Mouse (Mus musculus) CD4-positive, CD25-positive, alpha-beta regulatory T cell (primary cell): ENCODE data around the gene Tmem176a. TPM values are rescaled to one million over a fixed set of nuclear protein-coding genes. Genes with fewer than 3 reads are reported as not detected.

Source experiments
- polyA plus RNA-seq: library from polyadenylated mRNA; unstranded; fragments of 100-300 nt; shearing (Covaris generic); gene quantifications from one replicate; pipeline ENCODE4 v1.2.1, GENCODE M21; 2017

Tmem176a gene
- 5.5 TPM for polyA plus RNA-seq

DNA sequence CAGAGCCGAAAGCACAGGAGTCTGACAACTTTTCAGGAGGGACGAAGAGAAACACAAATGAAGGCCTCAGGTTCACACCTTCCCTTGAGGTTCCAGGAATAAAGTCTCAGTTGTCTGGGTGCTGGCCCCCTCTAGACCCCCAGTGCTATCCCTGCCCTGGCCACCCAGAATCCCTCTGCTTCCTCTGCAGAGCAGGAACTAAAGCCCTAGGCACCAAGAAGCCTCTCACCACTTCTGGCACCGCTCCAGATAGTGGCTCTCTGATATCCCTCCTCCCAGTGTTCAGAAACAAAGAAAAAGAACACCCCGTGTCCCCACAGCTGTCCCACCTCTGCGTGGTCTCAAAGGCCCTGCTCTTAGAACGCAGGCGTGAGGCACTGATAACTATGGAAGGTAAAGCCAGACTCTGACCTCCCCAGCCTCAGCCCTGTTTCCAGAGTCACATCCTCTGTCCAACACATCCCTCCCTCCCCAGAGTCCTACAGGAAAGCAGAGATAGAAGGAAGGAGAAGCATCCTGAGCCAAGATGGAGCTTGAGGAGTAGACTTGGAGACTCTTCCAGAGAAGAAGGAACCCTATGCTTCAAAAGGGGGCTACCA is at the start of gene Tmem176a:
Tmem176a (plus strand) TSS at position 549 of the 599 bp plus-strand sequence.

DNA sequence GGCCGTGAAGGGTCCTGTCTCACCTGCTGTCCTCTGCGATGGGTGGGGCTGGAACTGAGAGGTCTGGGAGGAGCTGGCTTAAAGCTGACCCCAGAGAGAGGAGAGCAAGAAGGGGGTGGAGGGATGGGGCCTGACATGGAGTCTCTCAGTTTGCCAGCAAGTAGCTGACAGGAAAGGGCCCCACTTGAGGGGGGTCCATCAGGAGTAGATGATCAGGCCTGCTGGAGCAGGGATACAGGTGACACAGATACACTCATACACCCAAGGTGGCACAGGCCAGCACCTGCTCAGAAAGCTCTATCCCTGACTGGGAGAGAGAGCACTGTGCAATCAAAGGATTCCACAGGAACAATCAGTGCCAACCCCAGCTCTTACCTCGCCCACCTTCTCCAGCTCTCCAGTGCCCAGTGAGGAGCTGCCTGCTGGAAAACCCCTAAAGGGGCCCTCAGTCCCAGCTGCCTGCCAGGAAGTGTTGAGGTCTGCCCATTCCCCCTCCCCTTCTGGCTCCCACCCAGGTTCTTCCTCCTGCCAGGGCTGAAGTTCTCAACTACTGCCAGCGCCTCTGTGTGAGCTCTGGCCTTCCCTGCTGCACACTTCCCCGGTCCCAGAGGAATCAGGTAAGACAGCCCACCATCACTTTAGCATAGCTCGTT is 380 bp downstream of the Tmem176a start, which contains the start of gene Tmem176b:
Tmem176b (minus strand) TSS at position 524 of the 653 bp plus-strand sequence.

DNA sequence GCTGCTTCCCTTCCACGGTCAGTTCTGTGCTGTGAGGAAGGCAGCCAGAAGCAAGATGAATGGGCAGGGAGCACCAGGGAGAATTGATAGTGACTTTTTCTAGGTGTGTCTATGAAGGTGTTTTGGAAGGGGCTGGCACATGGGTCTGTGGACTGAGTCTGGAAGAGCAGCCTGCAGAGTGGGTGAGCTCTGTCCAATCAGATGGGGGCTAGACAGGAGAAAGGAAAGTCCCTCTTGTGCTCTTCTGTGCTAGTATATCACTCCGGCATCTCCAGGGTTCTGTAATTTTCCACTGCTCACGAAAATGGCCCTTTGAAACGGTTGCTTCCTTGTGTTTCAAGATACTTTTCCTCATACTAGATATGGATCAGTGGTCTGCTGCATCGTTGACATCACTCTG is 31.9 kb downstream of the Tmem176a start, which contains the start of gene Aoc1:
Aoc1 (plus strand) TSS at position 301 of the 400 bp plus-strand sequence.

Other genes starting within 250 kb of the Tmem176a start
- 2.7 TPM for gene Repin1, start 247.0 kb upstream of the Tmem176a start, polyA plus RNA-seq
- gene Gm44965, start 247.0 kb upstream of the Tmem176a start, polyA plus RNA-seq = not detected
- 9.4 TPM for gene Zfp775, start 238.9 kb upstream of the Tmem176a start, polyA plus RNA-seq
- gene AI854703, start 214.2 kb upstream of the Tmem176a start, polyA plus RNA-seq = 4.3 TPM
- 154 TPM for gene Gimap8, start 193.7 kb upstream of the Tmem176a start, polyA plus RNA-seq
- 297 TPM for gene Gimap9, start 164.8 kb upstream of the Tmem176a start, polyA plus RNA-seq
- gene Gimap4, start 156.4 kb upstream of the Tmem176a start, polyA plus RNA-seq = 1,429 TPM
- 921 TPM for gene Gimap6, start 132.7 kb upstream of the Tmem176a start, polyA plus RNA-seq
- 25.5 TPM for gene Gm28053, start 122.3 kb upstream of the Tmem176a start, polyA plus RNA-seq
- 299 TPM for gene Gimap7, start 122.3 kb upstream of the Tmem176a start, polyA plus RNA-seq
- gene Gimap1, start 101.9 kb upstream of the Tmem176a start, polyA plus RNA-seq = 563 TPM
- 207 TPM for gene Gimap5, start 94.7 kb upstream of the Tmem176a start, polyA plus RNA-seq
- gene Gimap3, start 70.1 kb upstream of the Tmem176a start, polyA plus RNA-seq = 2,001 TPM
- gene Tmem176b, start 577 bp downstream of the Tmem176a start, polyA plus RNA-seq = 8.6 TPM
- gene Aoc1, start 32.0 kb downstream of the Tmem176a start, polyA plus RNA-seq = not detected
- not detected for gene 1600015I10Rik, start 89.0 kb downstream of the Tmem176a start, polyA plus RNA-seq
- not detected for gene Doxl2, start 134.0 kb downstream of the Tmem176a start, polyA plus RNA-seq
- gene Svs1, start 145.9 kb downstream of the Tmem176a start, polyA plus RNA-seq = not detected
- 1.2 TPM for gene Gpnmb, start 195.6 kb downstream of the Tmem176a start, polyA plus RNA-seq
- 65.2 TPM for gene Malsu1, start 232.9 kb downstream of the Tmem176a start, polyA plus RNA-seq